Mouse (Mus musculus): ENCODE results near the gene Prrxl1. TPM values are rescaled to one million over a fixed set of nuclear protein-coding genes. Genes with fewer than 3 reads are reported as not detected.

Gene Prrxl1
- total RNA-seq, 2 experiments from 2014 or later: not detected

GRCm38 (mm10) chr14:32624245-32624644 lies 25.0 kb downstream of the Prrxl1 start:
- DNase-seq: no peak
- intact Hi-C loops (cut with DNase I): no loop called here

- intact Hi-C loops (cut with DNase I): loop anchor here (5.0 kb wide), 1 partner anchor 87 kb away; no protein-coding TSS in a partner anchor
- DNase-seq: no peak
Observed at GRCm38 (mm10) chr14:32624811-32625210, 25.6 kb downstream of the Prrxl1 start.

GRCm38 (mm10) chr14:32627271-32627670 lies 28.1 kb downstream of the Prrxl1 start:
- intact Hi-C loops (cut with DNase I): loop anchor here (5.0 kb wide), 1 partner anchor 85 kb away; no protein-coding TSS in a partner anchor
- DNase-seq: no peak

DNA sequence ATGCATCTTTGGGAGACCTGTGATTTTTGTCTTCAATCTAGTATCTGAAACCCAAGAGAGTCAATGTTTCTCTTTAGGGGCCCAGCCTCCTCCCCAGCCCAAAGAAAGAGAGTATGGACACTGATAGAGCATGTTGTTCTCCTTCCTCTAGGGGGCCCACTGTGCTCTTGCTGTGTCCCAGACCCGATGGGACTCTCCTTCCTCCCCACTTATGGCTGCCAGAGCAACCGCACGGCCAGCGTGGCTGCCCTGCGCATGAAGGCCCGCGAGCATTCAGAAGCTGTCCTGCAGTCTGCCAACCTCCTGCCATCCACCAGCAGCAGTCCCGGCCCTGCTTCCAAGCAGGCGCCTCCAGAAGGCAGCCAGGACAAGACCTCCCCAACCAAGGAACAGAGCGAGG lies 29.4 kb downstream of the Prrxl1 start:
- no peak for DNase-seq
- intact Hi-C loops (cut with DNase I): loop anchor here (5.0 kb wide), 1 partner anchor 84 kb away; no protein-coding TSS in a partner anchor

- DNase-seq: no peak
- intact Hi-C loops (cut with DNase I): no loop called here
Observed at GRCm38 (mm10) chr14:32632908-32633600, 33.8 kb downstream of the Prrxl1 start.

DNA sequence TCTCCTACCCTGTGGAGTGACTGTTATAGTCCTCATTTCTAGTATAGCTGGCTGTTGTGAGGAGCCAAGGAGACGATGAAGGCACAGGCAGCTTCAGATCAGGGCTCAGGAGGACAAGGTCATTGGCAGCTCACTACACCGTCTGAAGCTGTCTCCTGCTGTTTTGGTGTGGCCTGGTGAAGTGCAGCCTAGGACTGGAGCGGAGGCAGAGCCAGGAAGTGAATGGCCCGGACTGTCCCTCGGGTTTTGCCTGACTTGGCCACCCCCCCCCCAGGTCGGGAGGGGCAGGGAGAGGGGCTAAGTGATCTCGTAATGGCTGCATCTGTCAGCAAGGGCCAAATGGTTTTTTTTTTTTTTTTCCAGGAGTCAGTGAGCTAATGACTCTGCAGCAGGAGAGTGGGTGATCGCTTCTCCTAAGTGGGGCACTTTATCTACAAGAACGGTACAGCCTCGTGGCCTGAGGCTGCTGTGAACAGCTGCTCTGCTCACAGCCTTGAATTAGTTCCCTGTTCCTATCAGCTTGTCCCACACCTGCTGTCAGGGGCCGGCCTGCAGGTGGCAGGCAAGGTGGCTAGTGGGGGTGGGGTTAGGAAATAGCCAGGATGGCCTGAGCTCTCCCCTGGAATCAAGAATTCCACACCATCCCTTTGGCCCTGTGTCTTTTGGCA lies 34.9 kb downstream of the Prrxl1 start:
- intact Hi-C loops (cut with DNase I): no loop called here

DNA sequence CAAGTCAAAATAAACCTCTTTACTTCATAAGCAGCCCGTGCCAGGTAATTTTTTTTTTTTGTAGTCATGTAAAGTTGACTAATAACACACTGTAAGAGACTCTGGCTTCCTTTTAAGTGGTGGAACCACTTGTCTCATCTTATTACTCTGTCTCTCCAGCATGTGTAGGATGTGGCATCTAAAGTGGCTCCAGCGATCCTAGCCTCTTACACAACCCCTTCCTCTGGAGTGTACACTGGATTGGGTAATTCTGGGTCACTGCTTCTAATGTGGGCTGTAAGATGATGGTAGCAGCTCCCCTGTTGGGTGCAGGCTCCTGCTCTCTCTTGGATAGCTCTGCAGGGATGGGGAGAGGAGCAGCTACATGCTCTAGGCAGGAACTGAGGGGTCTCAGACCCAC lies 39.3 kb downstream of the Prrxl1 start:
- intact Hi-C loops (cut with DNase I): no loop called here
- no peak for DNase-seq

More for the DNA sequence above, 34.9 kb downstream of the Prrxl1 start:
- DNase-seq: no peak

DNA sequence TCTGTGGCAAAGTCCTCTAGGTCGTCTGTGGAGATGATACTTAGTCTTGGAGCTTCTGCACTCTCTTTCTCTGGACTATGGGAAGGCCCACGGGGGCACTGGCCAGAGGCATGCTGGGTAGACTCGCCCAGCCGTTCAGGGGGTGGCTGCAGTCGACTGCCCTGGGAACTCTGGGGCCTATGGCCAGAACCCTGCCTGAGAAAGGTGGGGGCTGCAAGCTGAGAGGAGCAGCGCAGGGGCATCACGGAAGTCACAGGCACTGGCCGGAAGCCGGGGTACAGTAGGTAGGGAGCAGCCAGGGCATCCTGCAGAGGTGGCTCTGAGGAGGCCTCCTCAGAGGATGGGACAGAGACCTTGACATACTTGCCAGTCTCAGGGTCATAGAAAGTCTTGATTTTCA lies 60.6 kb downstream of the Prrxl1 start:
- DNase-seq: no peak
- intact Hi-C loops (cut with DNase I): no loop called here

- DNase-seq: peak in 1 of 2 experiments; percentile 44
- intact Hi-C loops (cut with DNase I): loop anchor here (2.0 kb wide), 1 partner anchor 20 kb away; no protein-coding TSS in a partner anchor
Observed at GRCm38 (mm10) chr14:32663099-32663498, 63.9 kb downstream of the Prrxl1 start.

- no peak for DNase-seq
- intact Hi-C loops (cut with DNase I): no loop called here
Observed at GRCm38 (mm10) chr14:32673178-32673577, 74.0 kb downstream of the Prrxl1 start.

- DNase-seq: no peak
- intact Hi-C loops (cut with DNase I): no loop called here
Observed at GRCm38 (mm10) chr14:32678565-32678964, 79.4 kb downstream of the Prrxl1 start.

GRCm38 (mm10) chr14:32681603-32682002 lies 82.4 kb downstream of the Prrxl1 start:
- intact Hi-C loops (cut with DNase I): loop anchor here (2.0 kb wide), 2 partner anchors 19 to 27 kb away; no protein-coding TSS in a partner anchor
- DNase-seq: no peak

DNA sequence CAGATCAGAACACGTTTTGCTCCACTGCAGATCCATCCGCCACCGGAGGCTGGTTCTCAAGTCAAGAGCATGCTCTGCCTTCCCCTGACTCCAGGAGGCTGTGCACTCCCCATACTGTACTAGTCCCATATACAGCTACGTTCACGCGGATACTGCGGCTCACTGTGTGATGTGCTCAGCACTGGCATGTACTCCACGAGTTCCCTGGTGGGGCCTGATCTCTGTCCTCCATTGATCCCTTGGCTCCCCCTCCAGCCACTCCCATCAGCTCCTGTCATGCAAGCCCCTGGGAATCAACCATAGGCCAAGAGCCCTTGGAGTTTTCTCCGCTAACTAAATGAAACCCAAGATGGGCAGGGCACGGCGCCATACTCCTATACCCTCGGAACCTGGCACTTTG lies 83.3 kb downstream of the Prrxl1 start:
- intact Hi-C loops (cut with DNase I): loop anchor here (2.0 kb wide), 2 partner anchors 20 to 26 kb away; no protein-coding TSS in a partner anchor
- DNase-seq: no peak

DNA sequence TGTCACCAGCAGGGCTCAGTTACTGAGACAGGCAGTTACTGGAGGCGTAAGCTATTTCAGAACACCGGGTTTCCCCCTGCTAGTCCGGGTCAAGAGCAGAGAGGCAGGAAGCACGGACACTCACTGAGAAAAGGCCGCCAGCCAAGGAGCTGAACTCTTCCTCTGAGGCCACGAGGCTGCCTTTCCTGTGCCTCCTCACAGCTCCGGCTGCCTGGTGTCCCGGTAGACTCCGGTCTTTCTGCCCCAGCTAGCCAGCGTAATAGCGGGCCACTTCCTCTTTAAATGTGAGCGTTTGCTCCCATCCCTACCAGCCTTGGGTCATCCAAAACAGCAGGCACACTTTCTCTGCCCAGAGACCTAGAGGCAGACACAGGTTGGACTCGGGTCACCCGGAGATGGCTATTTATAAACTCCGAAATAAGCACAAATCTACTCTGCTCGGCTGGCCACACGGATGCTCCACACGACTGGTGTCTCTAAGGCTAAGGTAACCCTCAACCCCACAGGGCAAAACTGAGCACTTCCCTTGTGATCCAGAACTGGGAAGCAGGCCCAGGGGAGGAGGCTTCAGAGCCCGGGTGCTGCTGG lies 84.1 kb downstream of the Prrxl1 start:
- intact Hi-C loops (cut with DNase I): loop anchor here (2.0 kb wide), 2 partner anchors 21 to 25 kb away; no protein-coding TSS in a partner anchor
- DNase-seq: peak; percentile 43 to 47

DNA sequence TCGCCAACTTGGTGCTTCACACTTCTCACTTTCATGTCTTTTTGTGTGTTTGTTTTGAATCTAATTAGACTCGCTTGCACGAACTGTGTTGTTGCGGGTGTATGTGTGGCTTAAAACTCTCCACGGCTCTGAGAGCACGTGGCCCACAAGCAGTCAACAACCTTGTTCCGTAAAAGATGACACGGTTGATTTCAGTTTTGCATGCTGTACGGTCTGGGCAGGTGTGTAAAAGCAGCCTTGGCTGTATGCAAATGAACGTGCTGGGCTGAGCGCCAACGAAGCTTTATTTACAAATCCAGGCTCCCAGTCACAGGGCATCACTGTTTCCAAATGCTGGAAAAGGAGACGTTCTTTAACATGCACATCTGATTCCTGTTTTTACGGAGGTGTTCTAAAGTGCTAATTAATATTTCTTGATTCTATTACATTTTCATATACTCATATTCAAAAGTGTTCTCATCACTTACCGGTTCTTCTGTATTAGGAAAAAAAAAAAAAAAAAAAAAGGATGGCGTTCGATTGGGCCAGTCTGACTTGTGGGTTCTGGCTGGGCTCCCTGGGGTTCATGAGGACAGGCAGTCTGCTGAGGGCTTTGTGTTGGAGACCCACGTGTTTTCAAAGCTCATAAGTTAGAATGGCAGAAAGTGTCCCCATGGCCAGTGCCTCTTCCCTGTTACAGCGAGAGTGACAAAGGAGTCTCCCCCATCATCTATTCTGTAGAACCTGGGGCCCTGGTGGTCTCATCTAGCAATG lies 85.0 kb downstream of the Prrxl1 start:
- DNase-seq: no peak
- intact Hi-C loops (cut with DNase I): loop anchor here (2.0 kb wide), 3 partner anchors 17 to 25 kb away; no protein-coding TSS in a partner anchor

DNA sequence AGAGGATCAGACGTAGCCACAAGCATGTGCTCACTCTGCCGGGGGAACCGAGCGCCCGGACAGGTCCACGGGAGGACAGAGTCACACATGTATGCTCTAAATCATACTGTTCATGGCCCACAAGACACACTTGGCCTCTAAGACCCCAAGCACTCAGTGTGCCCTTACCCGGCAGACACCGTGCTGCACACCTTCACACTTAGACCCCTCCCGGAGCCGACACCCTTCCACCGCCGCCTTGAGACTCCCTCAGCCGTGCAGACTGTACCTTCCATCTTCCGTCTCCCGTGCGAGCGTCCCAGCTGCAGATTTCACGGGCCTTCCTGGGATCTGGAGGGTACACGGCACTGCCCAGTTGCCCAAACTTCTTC lies 85.5 kb downstream of the Prrxl1 start:
- no peak for DNase-seq
- intact Hi-C loops (cut with DNase I): loop anchor here (2.0 kb wide), 1 partner anchor 16 kb away; no protein-coding TSS in a partner anchor

DNA sequence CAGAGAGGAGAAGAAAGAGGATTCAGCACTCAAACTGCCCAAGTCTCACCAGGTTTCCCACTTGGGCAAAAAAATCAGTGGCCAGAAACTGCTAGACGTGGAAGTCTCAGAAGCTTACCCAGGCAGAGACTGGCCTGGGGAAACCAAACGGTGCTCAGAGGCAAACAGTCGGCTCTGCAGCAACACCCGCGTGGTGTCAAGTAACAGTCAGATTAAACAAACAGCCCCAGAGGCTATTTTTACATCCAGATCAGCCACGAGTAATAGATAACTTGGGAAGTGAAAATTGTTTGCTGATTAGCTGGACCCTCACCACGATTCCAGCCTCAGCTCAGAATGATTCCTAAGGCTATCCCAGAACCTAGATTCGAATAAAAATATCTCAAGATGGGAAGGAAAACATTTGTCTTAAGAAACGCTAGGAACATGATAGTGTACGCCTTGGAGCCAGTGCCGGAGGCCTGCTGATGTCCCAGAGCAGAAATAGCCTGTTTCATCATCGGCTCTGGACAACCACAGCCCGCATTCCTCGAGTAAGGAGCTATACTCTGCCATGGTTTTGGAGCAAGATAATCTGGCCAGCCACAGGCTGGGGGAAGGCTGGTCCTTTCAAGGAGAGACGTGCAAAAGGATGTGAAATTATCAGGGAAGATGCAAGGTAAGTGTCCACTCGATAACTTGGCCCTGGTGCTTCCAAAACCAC lies 86.1 kb downstream of the Prrxl1 start, which contains the start of gene 3425401B19Rik:
3425401B19Rik (minus strand) TSS at position 170 of the 703 bp plus-strand sequence.
- intact Hi-C loops (cut with DNase I): loop anchor here (2.0 kb wide), 1 partner anchor 16 kb away; no protein-coding TSS in a partner anchor

GRCm38 (mm10) chr14:32695906-32696305 lies 96.7 kb downstream of the Prrxl1 start:
- intact Hi-C loops (cut with DNase I): no loop called here
- no peak for DNase-seq

More for the DNA sequence above, 86.1 kb downstream of the Prrxl1 start, which contains the start of gene 3425401B19Rik:
- no peak for DNase-seq

GRCm38 (mm10) chr14:32696344-32696743 lies 97.1 kb downstream of the Prrxl1 start:
- intact Hi-C loops (cut with DNase I): no loop called here
- DNase-seq: no peak

GRCm38 (mm10) chr14:32697774-32698173 lies 98.6 kb downstream of the Prrxl1 start:
- DNase-seq: no peak

More at GRCm38 (mm10) chr14:32697774-32698173, 98.6 kb downstream of the Prrxl1 start:
- intact Hi-C loops (cut with DNase I): no loop called here

All from gastrocnemius, postnatal 36 days (tissue).